Mouse (Mus musculus) midbrain, postnatal 0 days (tissue): Measurements from ENCODE around the gene Myh7. TPM values are rescaled to one million over a fixed set of nuclear protein-coding genes. Genes with fewer than 3 reads are reported as not detected.

Experiments
- ATAC-seq: fragments of 200-750 bp; cut with Nextera tagmentation; 2 replicates; pipeline ENCODE4 v1.8.0; 2017; ENCODE audit warnings: moderate number of reproducible peaks, mild to moderate bottlenecking, moderate TSS enrichment, moderate library complexity; ENCODE audit not compliant: low FRiP score
- DNase-seq: peaks from one replicate; pipeline ENCODE4 v3.0.0-alpha.2; 2015; ENCODE audit warnings: low spot score
- H3K27ac ChIP-seq: fragments of 300-500 bp; sonication (generic); 2 replicates; pipeline ENCODE4 v1.5.1; 2014; ENCODE audit warnings: low read depth, mild to moderate bottlenecking, low read length, mixed read lengths
- H3K27me3 ChIP-seq: fragments of 300-500 bp; sonication (generic); 2 replicates; pipeline ENCODE4 v1.6.1; 2014; ENCODE audit warnings: low read length, control low read depth, mixed read lengths; ENCODE audit not compliant: insufficient read depth
- H3K36me3 ChIP-seq: fragments of 300-500 bp; sonication (generic); 2 replicates; pipeline ENCODE4 v1.6.1; 2014; ENCODE audit warnings: low read length, control low read depth, mixed read lengths; ENCODE audit not compliant: insufficient read depth
- H3K4me1 ChIP-seq: fragments of 300-500 bp; sonication (generic); 2 replicates; pipeline ENCODE4 v1.6.1; 2014; ENCODE audit warnings: mild to moderate bottlenecking, control low read depth, antibody characterized with exemption, low read length, mixed read lengths; ENCODE audit not compliant: insufficient read depth
- H3K4me2 ChIP-seq: fragments of 300-500 bp; sonication (generic); 2 replicates; pipeline ENCODE4 v1.6.1; 2014; ENCODE audit warnings: low read depth, mild to moderate bottlenecking, low read length, mixed read lengths; ENCODE audit not compliant: poor library complexity, severe bottlenecking
- H3K4me3 ChIP-seq: fragments of 300-500 bp; sonication (generic); 2 replicates; pipeline ENCODE4 v1.5.1; 2014; ENCODE audit warnings: low read depth, mild to moderate bottlenecking, low read length, moderate library complexity
- H3K9ac ChIP-seq: fragments of 300-500 bp; sonication (generic); replicated peaks from 2 replicates; pipeline ENCODE4 v1.6.1; 2014; ENCODE audit warnings: mild to moderate bottlenecking, low read length, moderate library complexity, mixed read lengths; ENCODE audit not compliant: poor library complexity, severe bottlenecking
- H3K9me3 ChIP-seq: fragments of 300-500 bp; sonication (generic); 2 replicates; pipeline ENCODE4 v1.6.1; 2016; ENCODE audit warnings: low read length, control low read depth
- CTCF ChIP-seq: IDR thresholded peaks from 2 replicates; pipeline ENCODE4 v1.5.1; 2016; ENCODE audit warnings: antibody characterized with exemption, mild to moderate bottlenecking
- WGBS: fragments of 180-500 bp; shearing (Covaris S2); extraction: QIAGEN DNeasy Blood & Tissue Kit; methylation state at CpG from one replicate; pipeline ENCODE4 v1.1.7; 2014; 5-methylcytosine and 5-hydroxymethylcytosine counted together
- polyA plus RNA-seq: library from polyadenylated mRNA; unstranded; fragments of >200 nt; fragmentation: Nextera tagmentation; extraction: Ambion mirVana; gene quantifications from 2 replicates; pipeline ENCODE4 v1.2.1, GENCODE M21; 2015
- total RNA-seq: library from RNA; depleted of rRNA; stranded (reverse); fragments of >200 nt; gene quantifications from 2 replicates; pipeline ENCODE4 v1.2.3, GENCODE M21; 2014

Myh7 gene
- total and polyA plus RNA-seq, 2 experiments from 2014 or later, result 3.2 to 9.6 TPM

- Histone ChIP-seq H3K9ac (no peak overlapping the region), H3K4me1 (peaks cover 3% of the 10 kb centered on the region; the same call in 1 of the 2 replicates), H3K27ac (no peak overlapping the region), H3K27me3 (no peaks in the 10 kb centered on the region), H3K4me3 (no peak overlapping the region), H3K9me3 (no peaks in the 10 kb centered on the region), H3K4me2 (no peak overlapping the region), H3K36me3 (peaks cover 16% of the 10 kb centered on the region)
- ATAC-seq (no peak), DNase-seq (no peak)
- 94% methylated on average over 16 of the region's 16 CpGs for WGBS
- TF ChIP-seq CTCF, result no peak
Measured at GRCm38 (mm10) chr14:55016876-55017275, 22.4 kb upstream of the Myh7 start.

DNA sequence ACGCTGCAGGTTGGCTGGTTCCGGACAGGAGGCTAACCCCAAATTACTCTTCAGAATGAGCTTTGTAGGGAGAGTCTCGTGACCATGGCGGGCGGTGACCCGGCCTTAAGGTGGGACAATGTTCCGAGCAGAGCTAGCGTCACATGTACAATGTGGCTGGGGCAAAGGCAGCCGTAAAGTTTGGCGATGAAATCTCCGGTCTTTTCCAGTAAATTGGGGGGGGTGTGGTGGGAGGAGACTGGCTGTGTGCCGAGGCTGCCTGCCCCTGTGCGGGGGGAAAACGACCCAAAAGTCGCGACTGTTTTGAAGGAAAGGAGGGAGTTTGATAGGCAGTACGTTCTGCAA, 21.3 kb upstream of the Myh7 start:
- peak; percentile 8 for DNase-seq

GRCm38 (mm10) chr14:55014991-55015766, 20.8 kb upstream of the Myh7 start, which contains the start of gene Ngdn:
Gene Ngdn (plus strand): TSS chr14:55015454.
- Histone ChIP-seq H3K9me3 (no peaks in the 10 kb centered on the region), H3K4me1 (peaks cover 3% of the 10 kb centered on the region; the same call in 1 of the 2 replicates), H3K27ac (peak within 1 kb of the TSS; percentile 90), H3K36me3 (peaks cover 6% of the 10 kb centered on the region), H3K27me3 (no peaks in the 10 kb centered on the region), H3K4me2 (peak within 1 kb of the TSS; percentile 88), H3K9ac (peak within 1 kb of the TSS; percentile 65), H3K4me3 (peak within 1 kb of the TSS; percentile 78)
- TF ChIP-seq CTCF, result peak; percentile 98
- ATAC-seq, result peak; percentile 97
- under 1% methylated on average over 36 of the region's 36 CpGs for WGBS
- DNase-seq, result peak; percentile 100

More for the DNA sequence above, 21.3 kb upstream of the Myh7 start:
- Histone ChIP-seq H3K27ac (peak overlapping the region; percentile 80), H3K4me2 (peak overlapping the region; percentile 88), H3K9ac (peak overlapping the region; percentile 65), H3K27me3 (no peaks in the 10 kb centered on the region), H3K4me1 (peaks cover 3% of the 10 kb centered on the region; the same call in 1 of the 2 replicates), H3K4me3 (peak overlapping the region; percentile 78), H3K9me3 (no peaks in the 10 kb centered on the region), H3K36me3 (peaks cover 9% of the 10 kb centered on the region)
- ATAC-seq, result peak; percentile 27
- no peak for TF ChIP-seq CTCF
- WGBS, result under 1% methylated on average over 17 of the region's 17 CpGs

DNA sequence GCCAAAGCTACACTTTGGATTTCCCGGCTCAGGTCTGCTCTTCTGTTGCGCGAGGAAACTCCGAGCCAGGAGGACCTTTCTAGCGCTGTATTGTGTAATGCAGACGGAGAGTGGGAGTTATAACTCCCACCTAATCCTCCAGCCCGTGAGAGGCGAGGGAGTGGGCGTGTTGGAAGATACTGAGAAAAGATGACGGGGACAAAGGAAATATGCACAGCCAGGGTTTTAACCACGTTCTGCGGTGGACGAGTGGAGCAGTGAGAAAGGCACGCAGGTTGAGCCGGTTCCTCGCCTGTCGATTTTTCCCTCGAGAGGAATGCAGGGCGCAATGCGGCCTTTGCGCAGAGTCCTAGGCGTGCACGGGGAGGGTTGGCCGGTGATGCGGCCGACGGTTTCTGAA, 20.2 kb upstream of the Myh7 start:
- WGBS, result under 1% methylated on average over 27 of the region's 27 CpGs
- Histone ChIP-seq H3K4me1 (peaks cover 3% of the 10 kb centered on the region; the same call in 1 of the 2 replicates), H3K4me2 (peak overlapping the region; percentile 62), H3K36me3 (peaks cover 4% of the 10 kb centered on the region), H3K4me3 (peak overlapping the region; percentile 78), H3K9me3 (no peaks in the 10 kb centered on the region), H3K27me3 (no peaks in the 10 kb centered on the region), H3K27ac (peak overlapping the region; percentile 90), H3K9ac (peak overlapping the region; percentile 61)
- ATAC-seq, result peak; percentile 67
- no peak for TF ChIP-seq CTCF
- peak; percentile 70 for DNase-seq

DNA sequence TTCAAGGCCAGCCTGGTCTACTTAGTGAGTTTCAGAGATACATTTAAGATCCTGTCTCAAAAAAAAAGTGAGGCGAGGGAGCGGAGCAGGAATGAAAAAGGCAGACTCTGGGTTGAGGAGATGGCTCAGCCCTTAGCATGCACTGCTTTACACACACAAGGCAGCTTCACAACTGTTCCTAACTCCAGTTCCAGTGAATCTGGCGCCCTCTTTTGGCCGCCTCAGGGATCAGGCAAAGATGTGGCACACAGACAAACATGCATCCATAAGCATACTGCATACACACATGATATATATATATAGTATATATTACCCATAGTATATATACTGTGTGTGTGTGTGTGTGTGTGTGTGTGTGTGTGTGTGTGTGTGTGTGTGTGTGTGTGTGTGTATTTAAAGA, 16.7 kb upstream of the Myh7 start:
- H3K9me3 ChIP-seq, result no peaks in the 10 kb centered on the region
- no peaks in the 10 kb centered on the region for H3K36me3 ChIP-seq
- ATAC-seq, result no peak
- peak; percentile 34 for DNase-seq
- H3K27ac ChIP-seq, result no peak overlapping the region
- TF ChIP-seq CTCF, result peak; percentile 63
- peaks cover 3% of the 10 kb centered on the region; the same call in 1 of the 2 replicates for H3K4me1 ChIP-seq
- no peaks in the 10 kb centered on the region for H3K27me3 ChIP-seq
- no peak overlapping the region for H3K4me2 ChIP-seq
- H3K4me3 ChIP-seq, result no peak overlapping the region
- H3K9ac ChIP-seq, result no peak overlapping the region
- WGBS, result 60% methylated on average over 4 of the region's 4 CpGs

DNA sequence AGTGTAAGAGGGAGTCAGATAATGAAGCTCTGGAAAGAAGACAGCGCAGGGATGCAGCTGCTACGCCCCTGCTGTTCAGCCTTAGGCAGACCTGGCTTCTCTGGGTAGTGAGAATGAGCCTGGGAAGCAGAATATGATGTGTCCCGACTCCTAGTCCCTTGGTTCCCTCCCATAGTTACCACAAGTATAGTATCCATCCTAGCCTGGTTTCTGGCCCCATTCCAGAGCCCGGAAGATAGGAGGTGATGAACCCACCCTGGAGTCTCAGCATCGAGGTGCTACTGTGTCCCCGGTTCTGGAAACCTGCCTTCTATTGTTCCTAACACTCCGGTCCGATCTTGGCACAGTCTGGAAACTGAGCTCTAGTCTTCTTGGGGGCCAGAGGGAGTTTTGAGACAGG, 14.0 kb upstream of the Myh7 start:
- no peaks in the 10 kb centered on the region for H3K4me1 ChIP-seq
- no peak overlapping the region for H3K27ac ChIP-seq
- ATAC-seq (no peak), DNase-seq (no peak)
- no peaks in the 10 kb centered on the region for H3K27me3 ChIP-seq
- H3K4me2 ChIP-seq, result no peak overlapping the region
- 79% methylated on average over 8 of the region's 8 CpGs for WGBS
- no peaks in the 10 kb centered on the region for H3K9me3 ChIP-seq
- no peaks in the 10 kb centered on the region for H3K36me3 ChIP-seq
- no peak for TF ChIP-seq CTCF
- no peak overlapping the region for H3K9ac ChIP-seq
- no peak overlapping the region for H3K4me3 ChIP-seq
